Mouse (Mus musculus) kidney, postnatal 4 days (tissue): ENCODE measurements at regions not wholly inside any gene's neighbourhood (a gene's known extent, or its start where the extent isn't known, plus 50 kb on each side); places are given as distances from the start of the nearest gene placed in this dataset.
A peak's percentile ranks its signal among the peaks of the same experiment; 100 is the strongest.

Experiments used
- DNase-seq, 2 experiments: peaks; one replicate each; pipeline ENCODE4 v3.0.0; 2021; ENCODE audit warnings: mixed read lengths in 2 of 2

DNA sequence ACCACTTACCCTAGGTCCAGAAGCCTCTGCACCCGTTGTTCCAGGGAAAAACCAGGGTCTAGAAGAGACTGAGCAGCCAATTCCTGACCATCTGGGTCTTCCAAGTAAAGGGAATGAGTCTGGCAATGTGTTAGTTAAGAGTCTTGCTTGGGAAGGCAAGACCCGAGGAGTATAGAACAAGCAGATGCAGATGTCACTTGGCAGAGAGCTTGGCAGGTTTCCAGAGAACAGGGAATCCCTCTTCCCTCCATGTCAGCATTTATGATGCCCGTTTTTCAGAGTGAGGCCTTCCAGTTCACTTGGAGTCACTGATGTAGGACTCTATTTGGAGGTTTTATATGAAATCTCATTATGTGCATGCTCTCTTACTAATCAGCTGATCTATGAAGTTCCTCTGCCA, 231.1 kb downstream of the Bcl2 start:
- no peak for DNase-seq

GRCm38 (mm10) chr1:106477670-106478355, 236.3 kb downstream of the Bcl2 start:
- DNase-seq: peak in 1 of 2 experiments; percentile 6

GRCm38 (mm10) chr1:106468021-106468420, 246.1 kb downstream of the Bcl2 start:
- DNase-seq: no peak

DNA sequence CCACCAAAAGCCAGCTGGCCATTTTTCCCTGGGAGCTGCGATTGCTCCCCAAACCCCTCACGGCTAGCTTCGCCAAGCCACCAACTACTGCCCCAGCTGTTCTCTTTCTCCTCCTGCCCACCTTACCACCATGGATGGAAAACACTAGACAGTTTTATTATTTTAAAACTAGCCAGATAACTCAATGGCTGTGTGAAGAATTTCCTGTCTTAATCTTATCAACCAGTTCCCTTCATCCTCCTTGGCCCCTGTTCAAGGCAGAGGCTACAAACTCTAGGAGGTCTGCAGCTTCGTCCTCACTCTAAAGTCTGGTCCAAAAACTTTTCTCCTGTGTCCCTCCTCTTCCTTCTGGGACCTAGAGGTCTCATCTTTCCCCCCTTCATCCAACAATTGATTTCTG, 247.4 kb downstream of the Bcl2 start:
- no peak for DNase-seq

DNA sequence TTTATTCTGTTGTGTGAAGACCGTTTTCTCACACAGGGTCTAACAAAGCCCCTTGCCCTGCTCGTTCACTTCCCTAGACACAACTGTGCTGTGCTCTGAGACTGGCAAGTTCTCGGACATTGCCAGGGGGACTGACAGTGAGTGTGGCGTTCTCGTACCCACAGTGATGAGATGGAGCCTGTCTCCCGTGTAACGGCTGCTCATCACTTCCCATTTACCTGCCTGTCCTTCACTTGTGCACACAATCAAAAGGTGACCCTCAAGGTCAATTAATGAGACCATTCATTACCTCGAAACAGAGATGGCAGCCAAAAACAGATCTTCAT, 248.1 kb downstream of the Bcl2 start:
- DNase-seq: no peak

DNA sequence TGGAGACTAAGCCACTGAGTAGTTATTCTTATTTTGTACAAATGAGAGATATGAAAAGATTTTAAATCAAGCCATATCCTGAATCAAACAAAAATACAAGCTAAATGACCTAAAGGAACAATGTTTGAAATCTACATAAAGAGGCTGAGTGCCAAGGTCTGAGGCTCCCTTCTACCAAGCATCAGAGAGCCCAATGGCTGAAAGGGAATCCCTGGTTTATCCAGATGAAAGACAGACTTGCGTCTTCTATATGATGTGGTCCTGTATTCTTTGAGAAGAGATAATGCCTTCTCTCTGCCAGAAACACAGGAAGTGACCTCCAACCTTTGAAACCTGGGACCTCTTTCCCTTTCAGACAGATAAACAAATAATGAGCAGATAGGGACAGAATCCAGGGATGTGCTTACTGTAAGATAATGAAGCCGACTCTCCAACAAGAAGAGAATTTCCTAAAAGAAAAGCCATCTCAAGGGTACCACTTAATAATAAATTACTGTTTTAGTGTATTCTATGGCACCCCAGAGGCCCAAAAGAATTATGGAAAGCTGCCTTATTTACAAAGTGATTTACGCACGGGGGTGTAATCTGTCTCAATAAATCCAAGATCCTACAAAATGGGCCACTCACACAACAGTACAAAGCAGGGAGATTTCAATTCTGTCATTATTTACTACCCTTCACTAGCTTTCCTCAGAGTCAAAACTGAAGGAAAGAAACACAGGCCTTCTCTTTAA, 248.7 kb downstream of the Bcl2 start:
- DNase-seq: no peak

- DNase-seq: no peak
Observed at GRCm38 (mm10) chr1:106464726-106465125, 249.3 kb downstream of the Bcl2 start.

DNA sequence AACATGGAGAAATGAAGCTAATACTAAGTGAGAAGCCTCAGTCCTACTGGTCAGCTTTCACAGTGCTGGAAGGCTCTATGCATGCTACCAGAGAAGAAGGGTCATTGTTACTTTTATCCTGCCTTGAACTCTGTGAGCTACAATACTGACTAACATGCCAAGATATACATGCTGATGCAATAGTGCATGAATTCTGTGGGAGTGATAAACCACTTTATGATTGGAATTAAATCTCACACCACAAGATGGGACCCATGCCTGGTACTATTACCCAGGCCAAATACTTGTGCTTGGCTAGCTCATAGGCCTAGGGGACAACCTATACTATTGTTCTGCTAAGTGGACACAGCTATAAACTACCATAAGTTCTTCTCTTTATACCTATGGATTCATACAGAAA, 251.5 kb downstream of the Bcl2 start:
- DNase-seq: no peak

GRCm38 (mm10) chr1:106462112-106462511, 252.0 kb downstream of the Bcl2 start:
- DNase-seq: no peak

DNA sequence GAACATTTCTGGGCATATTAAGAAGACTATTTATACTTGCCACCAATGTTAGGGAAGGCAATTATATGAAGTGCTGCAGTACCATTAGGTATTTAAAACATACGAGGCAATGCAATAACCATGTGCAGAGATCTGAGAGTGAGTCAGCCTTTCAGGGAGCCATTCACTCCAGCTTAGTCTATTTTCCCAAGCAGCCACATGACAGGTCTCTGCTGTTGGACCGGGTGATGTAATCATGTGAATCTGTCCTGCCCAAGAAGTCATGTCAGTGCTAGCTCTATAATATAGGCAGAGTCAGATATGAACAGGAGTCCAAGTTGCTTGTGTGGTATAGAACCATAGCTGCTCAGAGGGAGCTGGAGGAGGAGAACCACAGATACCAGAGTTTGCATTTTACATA, 253.1 kb downstream of the Bcl2 start:
- no peak for DNase-seq

GRCm38 (mm10) chr1:106449795-106450194, 264.3 kb downstream of the Bcl2 start:
- DNase-seq: no peak
